Mouse (Mus musculus) bone marrow macrophage, adult 2 months (primary cell): ENCODE measurements around the gene Cfap74.

Experiments used
- CTCF ChIP-seq: IDR thresholded peaks from 2 replicates; pipeline ENCODE4 v1.5.1; 2012; ENCODE audit warnings: low read depth, mild to moderate bottlenecking, low read length, moderate library complexity
- POLR2A ChIP-seq: IDR thresholded peaks from 2 replicates; pipeline ENCODE4 v1.6.1; 2012; ENCODE audit warnings: mild to moderate bottlenecking, low read depth, low read length, borderline replicate concordance

DNA sequence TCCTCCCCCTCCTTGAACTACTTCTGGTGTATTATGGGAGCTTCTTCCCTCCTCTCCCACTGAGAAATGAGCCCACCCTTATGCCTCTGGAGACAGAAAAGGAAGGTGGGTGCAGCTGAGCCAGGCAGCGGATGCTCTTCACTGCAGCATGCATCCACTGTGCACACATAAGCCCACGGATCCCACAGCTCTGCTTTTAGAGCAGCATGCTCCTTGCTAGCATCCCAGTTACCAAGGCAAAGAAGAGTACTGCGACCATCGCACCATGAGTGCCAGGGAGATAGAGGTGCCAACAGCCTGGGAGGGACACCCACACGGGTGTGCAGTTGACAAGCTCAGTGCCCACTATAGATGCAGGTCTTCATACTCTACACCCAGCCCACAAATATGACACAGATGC is 13.5 kb upstream of the Cfap74 start:
- TF ChIP-seq CTCF: no peak
- TF ChIP-seq POLR2A: no peak
